19 mouse cellular contexts compared by ENCODE assay signal in the genomic region with DNA sequence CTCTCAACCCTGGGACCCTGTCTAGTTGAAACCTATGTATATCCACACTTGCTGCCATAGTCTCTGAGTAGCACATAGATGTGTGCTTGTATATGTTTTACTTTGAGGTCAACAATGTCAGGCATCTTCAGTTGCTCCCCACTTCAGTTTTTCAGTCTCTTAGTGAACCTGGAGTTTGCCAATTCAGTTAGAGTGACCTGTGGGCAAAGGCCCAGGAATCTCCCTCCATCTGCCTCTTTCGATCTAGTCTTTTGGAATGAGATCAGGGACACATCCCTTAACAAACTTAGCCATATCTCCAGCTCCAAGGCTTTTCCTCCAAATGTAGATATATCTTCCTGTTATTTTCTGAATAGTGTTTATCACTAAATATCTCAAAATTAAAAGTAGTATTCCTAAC.
"Had no signal": no experiment of that assay in that cellular context is flagged by ENCODE, and none has a peak within 500 bp of the region (broad histone marks: within the 10 kb centered on the region; RNA-seq: fewer than 3 reads in every experiment).

No protein-coding gene starts in this region.

- H3K4me2 ChIP-seq: limb, embryonic 13.5 days; liver, embryonic 13.5 days; midbrain, embryonic 12.5 days; neural tube, embryonic 13.5 days had no signal

- H3K27ac ChIP-seq: kidney, postnatal 0 days; layer of hippocampus, adult 2 months; limb, embryonic 10.5 days; limb, embryonic 13.5 days; liver, embryonic 13.5 days; midbrain, embryonic 12.5 days; neural tube, embryonic 13.5 days; stomach, postnatal 0 days had no signal

- H3K4me3 ChIP-seq: layer of hippocampus, adult 2 months; limb, embryonic 10.5 days; limb, embryonic 13.5 days; liver, embryonic 13.5 days; midbrain, embryonic 12.5 days; myocyte; neural tube, embryonic 13.5 days had no signal

- DNase-seq: kidney, postnatal 25 days; layer of hippocampus, adult 9-11 months; liver; liver, embryonic 13.5 days; lung, adult 2 months; lung, postnatal 14 days; lung, postnatal 4 days; thymus, adult 2 months; thymus, postnatal 14 days; thymus, postnatal 4 days had no signal

- H3K4me1 ChIP-seq: limb, embryonic 10.5 days; limb, embryonic 13.5 days; liver, embryonic 13.5 days; midbrain, embryonic 12.5 days had no signal

- ATAC-seq: midbrain, embryonic 16.5 days had no signal

- H3K36me3 ChIP-seq: limb, embryonic 10.5 days; limb, embryonic 13.5 days; liver, embryonic 13.5 days; midbrain, embryonic 12.5 days had no signal

- H3K9ac ChIP-seq: limb, embryonic 13.5 days; liver, embryonic 13.5 days; midbrain, embryonic 12.5 days; neural tube, embryonic 13.5 days had no signal

- H3K27me3 ChIP-seq: limb, embryonic 13.5 days; liver, embryonic 13.5 days; midbrain, embryonic 12.5 days; neural tube, embryonic 13.5 days had no signal

- H3K9me3 ChIP-seq: limb, embryonic 10.5 days; limb, embryonic 13.5 days; liver, embryonic 13.5 days; midbrain, embryonic 12.5 days; neural tube, embryonic 13.5 days had no signal
